Mouse (Mus musculus): ENCODE data around the gene Htr5a. TPM values are rescaled to one million over a fixed set of nuclear protein-coding genes. Genes with fewer than 3 reads are reported as not detected.

The Htr5a gene
- not detected in 2 replicates for polyA plus RNA-seq (2014; fragmentation: Nextera tagmentation; extraction: Ambion mirVana)

DNA sequence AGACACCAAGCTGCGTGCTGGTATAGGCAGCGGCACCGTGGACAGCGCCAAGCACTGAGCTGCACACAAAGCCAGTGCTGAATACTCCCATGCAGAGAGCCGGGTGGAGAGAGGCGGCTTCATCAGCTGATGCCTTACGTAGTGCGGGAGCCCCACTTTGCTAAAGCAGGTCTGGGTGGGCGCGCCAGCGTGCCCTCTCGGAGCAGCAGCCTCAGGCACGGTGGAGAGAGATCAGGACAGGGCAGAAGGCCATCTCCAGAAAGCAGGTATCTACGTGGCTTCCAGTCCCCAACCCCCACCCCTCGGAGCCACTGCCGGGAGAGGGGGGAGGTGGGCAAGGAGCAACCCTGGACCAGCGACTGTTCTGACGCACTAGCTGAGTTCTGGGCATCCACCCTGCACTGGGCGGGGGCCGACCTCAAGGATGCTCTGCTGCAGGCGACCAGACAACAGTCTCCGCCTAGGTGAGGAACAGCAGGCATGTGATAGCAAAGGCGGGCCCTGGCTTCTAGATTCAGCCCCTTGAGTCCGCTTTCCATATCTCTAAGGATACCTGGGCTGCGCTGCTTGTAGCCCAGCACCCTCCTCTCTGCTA is at the start of gene Htr5a:
Gene Htr5a, plus strand, starts transcription at position 449 of the 595 bp plus-strand sequence.
- 5% methylated on average over 25 of the region's 25 CpGs for WGBS
- Histone ChIP-seq H3K4me1 (ENCODE audit: control insufficient read depth, insufficient read depth, low read length) (no peaks in the 10 kb centered on the region), H3K4me2 (ENCODE audit: low read depth, severe bottlenecking) (peak within 1 kb of the TSS; percentile 22; the same call in 1 of the 2 replicates), H3K36me3 (ENCODE audit: control insufficient read depth, insufficient read depth, low read length) (no peaks in the 10 kb centered on the region), H3K9me3 (ENCODE audit: control insufficient read depth, low read length) (no peaks in the 10 kb centered on the region), H3K9ac (ENCODE audit: low read length) (no peak within 1 kb of the TSS), H3K27me3 (ENCODE audit: control insufficient read depth, insufficient read depth, low read length) (peaks cover 10% of the 10 kb centered on the region), H3K4me3 (ENCODE audit: low read depth, low read length) (no peak within 1 kb of the TSS), H3K27ac (replicated peaks; ENCODE audit: low read depth, low read length) (no peak within 1 kb of the TSS)
- DNase-seq (ENCODE audit: low spot score) (peak; percentile 74), ATAC-seq (ENCODE audit: insufficient number of reproducible peaks, low FRiP score, low TSS enrichment, low read depth) (peak; percentile 68; the same call in 1 of the 2 replicates)

DNA sequence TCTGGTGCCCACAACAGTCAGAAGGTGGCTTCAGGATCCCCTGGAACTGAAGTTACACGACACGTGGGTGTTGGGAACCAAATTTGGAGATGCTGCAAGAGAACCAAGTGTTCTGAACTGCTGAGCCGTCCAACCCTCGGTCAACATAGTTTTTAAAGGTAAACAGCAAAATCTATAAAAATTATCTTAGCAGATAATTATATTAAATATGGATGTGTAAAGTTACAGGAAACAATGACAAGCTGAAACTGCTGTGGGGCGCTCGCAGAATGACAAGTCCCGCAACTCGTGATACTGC is 49.8 kb upstream of the Htr5a start:
- H3K9me3 ChIP-seq (ENCODE audit: control insufficient read depth, low read length): no peaks in the 10 kb centered on the region
- peak overlapping the region; percentile 61 for H3K4me2 ChIP-seq (ENCODE audit: low read depth, severe bottlenecking)
- WGBS: 21% methylated on average over 8 of the region's 8 CpGs
- H3K36me3 ChIP-seq (ENCODE audit: control insufficient read depth, insufficient read depth, low read length): peaks cover 8% of the 10 kb centered on the region
- no peak for DNase-seq (ENCODE audit: low spot score)
- peak overlapping the region; percentile 90 for H3K9ac ChIP-seq (ENCODE audit: low read length)
- H3K4me3 ChIP-seq (ENCODE audit: low read depth, low read length): peak overlapping the region; percentile 68
- no peaks in the 10 kb centered on the region for H3K27me3 ChIP-seq (ENCODE audit: control insufficient read depth, insufficient read depth, low read length)
- peaks cover 8% of the 10 kb centered on the region; the same call in 1 of the 2 replicates for H3K4me1 ChIP-seq (ENCODE audit: control insufficient read depth, insufficient read depth, low read length)
- no peak overlapping the region for H3K27ac ChIP-seq (replicated peaks; ENCODE audit: low read depth, low read length)
- ATAC-seq (ENCODE audit: insufficient number of reproducible peaks, low FRiP score, low TSS enrichment, low read depth): no peak; the same call in 1 of the 2 replicates

- H3K9ac ChIP-seq (ENCODE audit: low read length): no peak overlapping the region; the same call in 1 of the 2 replicates
These were observed 49.3 kb upstream of the Htr5a start for GRCm38 (mm10) chr5:27792531-27793205.

GRCm38 (mm10) chr5:27793923-27794322 is 48.0 kb upstream of the Htr5a start:
- H3K4me1 ChIP-seq (ENCODE audit: control insufficient read depth, insufficient read depth, low read length): peaks cover 8% of the 10 kb centered on the region; the same call in 1 of the 2 replicates
- DNase-seq (ENCODE audit: low spot score): peak; percentile 75
- H3K4me3 ChIP-seq (ENCODE audit: low read depth, low read length): no peak overlapping the region
- H3K9ac ChIP-seq (ENCODE audit: low read length): no peak overlapping the region
- H3K27ac ChIP-seq (replicated peaks; ENCODE audit: low read depth, low read length): no peak overlapping the region
- ATAC-seq (ENCODE audit: insufficient number of reproducible peaks, low FRiP score, low TSS enrichment, low read depth): no peak
- no peaks in the 10 kb centered on the region for H3K36me3 ChIP-seq (ENCODE audit: control insufficient read depth, insufficient read depth, low read length)
- no peaks in the 10 kb centered on the region for H3K27me3 ChIP-seq (ENCODE audit: control insufficient read depth, insufficient read depth, low read length)
- H3K9me3 ChIP-seq (ENCODE audit: control insufficient read depth, low read length): no peaks in the 10 kb centered on the region
- WGBS: 28% methylated on average over 1 of the region's 1 CpGs
- H3K4me2 ChIP-seq (ENCODE audit: low read depth, severe bottlenecking): no peak overlapping the region

More at GRCm38 (mm10) chr5:27792531-27793205, 49.3 kb upstream of the Htr5a start:
- peak overlapping the region; percentile 61; the same call in 1 of the 2 replicates for H3K4me2 ChIP-seq (ENCODE audit: low read depth, severe bottlenecking)
- peaks cover 8% of the 10 kb centered on the region; the same call in 1 of the 2 replicates for H3K4me1 ChIP-seq (ENCODE audit: control insufficient read depth, insufficient read depth, low read length)
- H3K9me3 ChIP-seq (ENCODE audit: control insufficient read depth, low read length): no peaks in the 10 kb centered on the region
- no peak for ATAC-seq (ENCODE audit: insufficient number of reproducible peaks, low FRiP score, low TSS enrichment, low read depth)
- no peak overlapping the region for H3K27ac ChIP-seq (replicated peaks; ENCODE audit: low read depth, low read length)
- peak overlapping the region; percentile 68; the same call in 1 of the 2 replicates for H3K4me3 ChIP-seq (ENCODE audit: low read depth, low read length)
- no peaks in the 10 kb centered on the region for H3K27me3 ChIP-seq (ENCODE audit: control insufficient read depth, insufficient read depth, low read length)
- no peak for DNase-seq (ENCODE audit: low spot score)
- 56% methylated on average over 9 of the region's 9 CpGs for WGBS
- H3K36me3 ChIP-seq (ENCODE audit: control insufficient read depth, insufficient read depth, low read length): peaks cover 3% of the 10 kb centered on the region

GRCm38 (mm10) chr5:27814282-27814681 is 27.7 kb upstream of the Htr5a start:
- H3K4me2 ChIP-seq (ENCODE audit: low read depth, severe bottlenecking): no peak overlapping the region
- no peak overlapping the region for H3K9ac ChIP-seq (ENCODE audit: low read length)
- ATAC-seq (ENCODE audit: insufficient number of reproducible peaks, low FRiP score, low TSS enrichment, low read depth) (no peak), DNase-seq (ENCODE audit: low spot score) (no peak)
- no peaks in the 10 kb centered on the region for H3K27me3 ChIP-seq (ENCODE audit: control insufficient read depth, insufficient read depth, low read length)
- WGBS: 91% methylated on average over 2 of the region's 2 CpGs
- H3K9me3 ChIP-seq (ENCODE audit: control insufficient read depth, low read length): no peaks in the 10 kb centered on the region
- no peaks in the 10 kb centered on the region for H3K4me1 ChIP-seq (ENCODE audit: control insufficient read depth, insufficient read depth, low read length)
- no peaks in the 10 kb centered on the region for H3K36me3 ChIP-seq (ENCODE audit: control insufficient read depth, insufficient read depth, low read length)
- H3K4me3 ChIP-seq (ENCODE audit: low read depth, low read length): no peak overlapping the region
- H3K27ac ChIP-seq (replicated peaks; ENCODE audit: low read depth, low read length): no peak overlapping the region

DNA sequence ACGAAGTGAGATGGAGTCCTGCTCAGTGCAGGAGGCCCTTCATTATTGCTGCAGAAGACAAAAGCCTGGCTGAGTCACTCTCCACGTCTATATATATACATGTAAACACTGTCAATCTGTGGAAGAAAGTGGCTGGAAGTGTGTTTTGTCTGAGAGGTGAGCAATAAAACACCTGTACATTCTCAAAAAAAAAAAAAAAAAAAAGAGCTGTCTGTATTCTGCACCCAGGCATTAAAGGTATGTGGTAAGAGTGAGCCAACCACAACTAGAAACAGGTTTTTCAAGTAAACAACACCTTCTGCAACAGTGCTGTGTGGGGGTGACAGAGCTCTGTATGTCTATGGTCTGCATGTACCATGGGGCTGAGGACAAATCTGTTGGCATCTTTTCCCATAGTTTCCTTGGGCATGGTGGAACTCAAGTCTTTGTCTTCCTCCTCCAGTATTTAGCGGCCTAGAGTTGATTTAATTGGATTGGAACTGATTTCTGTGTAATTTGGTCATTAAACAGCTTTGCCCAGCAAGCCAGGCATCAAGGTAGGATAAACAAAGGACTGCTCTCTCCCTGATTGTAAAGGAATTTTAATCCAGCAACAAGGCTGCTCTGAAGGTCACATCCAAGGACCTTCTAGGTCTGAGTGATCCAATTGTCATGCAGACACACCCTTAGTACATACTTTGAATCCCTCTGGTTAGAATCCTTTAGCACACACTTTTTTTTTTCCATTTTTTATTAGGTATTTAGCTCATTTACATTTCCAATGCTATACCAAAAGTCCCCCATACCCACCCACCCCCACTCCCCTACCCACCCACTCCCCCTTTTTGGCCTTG is 22.9 kb upstream of the Htr5a start:
- H3K9ac ChIP-seq (ENCODE audit: low read length): no peak overlapping the region
- H3K9me3 ChIP-seq (ENCODE audit: control insufficient read depth, low read length): no peaks in the 10 kb centered on the region
- DNase-seq (ENCODE audit: low spot score) (no peak), ATAC-seq (ENCODE audit: insufficient number of reproducible peaks, low FRiP score, low TSS enrichment, low read depth) (no peak)
- no peak overlapping the region for H3K4me3 ChIP-seq (ENCODE audit: low read depth, low read length)
- H3K4me2 ChIP-seq (ENCODE audit: low read depth, severe bottlenecking): no peak overlapping the region
- H3K27ac ChIP-seq (replicated peaks; ENCODE audit: low read depth, low read length): no peak overlapping the region
- WGBS: 55% methylated on average over 3 of the region's 3 CpGs
- no peaks in the 10 kb centered on the region for H3K36me3 ChIP-seq (ENCODE audit: control insufficient read depth, insufficient read depth, low read length)
- H3K4me1 ChIP-seq (ENCODE audit: control insufficient read depth, insufficient read depth, low read length): no peaks in the 10 kb centered on the region
- H3K27me3 ChIP-seq (ENCODE audit: control insufficient read depth, insufficient read depth, low read length): no peaks in the 10 kb centered on the region

DNA sequence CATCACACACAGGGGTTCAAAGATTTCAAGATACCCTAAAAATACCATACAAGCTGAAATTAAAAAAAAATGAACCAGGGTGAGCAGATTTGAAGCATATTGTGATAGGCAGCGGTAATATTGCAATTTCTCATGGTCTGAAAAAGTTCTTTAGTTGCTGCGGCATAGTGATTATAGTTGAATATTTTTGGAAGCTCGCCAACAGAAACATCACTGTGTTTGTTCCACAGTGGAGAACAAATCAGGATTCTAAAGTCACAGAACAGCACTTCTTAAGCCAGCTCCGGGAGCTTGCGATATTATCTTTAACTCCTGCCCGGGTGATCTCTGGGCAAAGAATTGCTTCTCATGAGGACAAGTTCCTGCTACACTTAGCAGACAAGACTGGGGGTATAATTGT is 20.8 kb upstream of the Htr5a start:
- Histone ChIP-seq H3K4me1 (ENCODE audit: control insufficient read depth, insufficient read depth, low read length) (no peaks in the 10 kb centered on the region), H3K4me2 (ENCODE audit: low read depth, severe bottlenecking) (no peak overlapping the region), H3K27ac (replicated peaks; ENCODE audit: low read depth, low read length) (no peak overlapping the region), H3K27me3 (ENCODE audit: control insufficient read depth, insufficient read depth, low read length) (no peaks in the 10 kb centered on the region), H3K9me3 (ENCODE audit: control insufficient read depth, low read length) (no peaks in the 10 kb centered on the region), H3K4me3 (ENCODE audit: low read depth, low read length) (no peak overlapping the region), H3K9ac (ENCODE audit: low read length) (no peak overlapping the region), H3K36me3 (ENCODE audit: control insufficient read depth, insufficient read depth, low read length) (no peaks in the 10 kb centered on the region)
- ATAC-seq (ENCODE audit: insufficient number of reproducible peaks, low FRiP score, low TSS enrichment, low read depth) (no peak), DNase-seq (ENCODE audit: low spot score) (no peak)
- WGBS: 92% methylated on average over 6 of the region's 6 CpGs

DNA sequence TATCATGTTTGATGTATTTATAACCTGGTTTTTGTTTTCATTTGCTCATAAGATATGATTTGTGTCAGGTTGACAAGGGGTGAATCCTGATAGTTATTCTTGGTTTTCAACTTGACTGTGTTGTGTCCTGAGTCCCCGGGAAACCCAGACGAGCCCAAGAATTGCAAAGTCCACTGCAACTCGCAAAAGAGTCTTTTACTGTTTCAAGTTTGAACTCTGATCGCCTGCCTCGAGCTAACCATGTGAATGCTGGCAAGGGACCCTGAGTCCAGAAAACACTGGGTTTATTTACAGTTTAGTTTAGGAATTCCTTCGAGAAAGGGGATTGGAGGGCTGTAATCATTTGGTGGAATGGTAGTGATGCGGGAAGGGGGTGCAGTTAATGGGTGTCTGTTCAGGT is 14.0 kb upstream of the Htr5a start:
- Histone ChIP-seq H3K27ac (replicated peaks; ENCODE audit: low read depth, low read length) (no peak overlapping the region), H3K9ac (ENCODE audit: low read length) (no peak overlapping the region), H3K36me3 (ENCODE audit: control insufficient read depth, insufficient read depth, low read length) (no peaks in the 10 kb centered on the region), H3K4me2 (ENCODE audit: low read depth, severe bottlenecking) (no peak overlapping the region), H3K27me3 (ENCODE audit: control insufficient read depth, insufficient read depth, low read length) (no peaks in the 10 kb centered on the region), H3K4me3 (ENCODE audit: low read depth, low read length) (no peak overlapping the region), H3K9me3 (ENCODE audit: control insufficient read depth, low read length) (no peaks in the 10 kb centered on the region), H3K4me1 (ENCODE audit: control insufficient read depth, insufficient read depth, low read length) (no peaks in the 10 kb centered on the region)
- DNase-seq (ENCODE audit: low spot score) (no peak), ATAC-seq (ENCODE audit: insufficient number of reproducible peaks, low FRiP score, low TSS enrichment, low read depth) (no peak)
- WGBS: 39% methylated on average over 7 of the region's 7 CpGs

All from limb, embryonic 11.5 days (tissue).